Mouse (Mus musculus): Measurements from ENCODE around the gene Yod1.

Yod1 gene

DNA sequence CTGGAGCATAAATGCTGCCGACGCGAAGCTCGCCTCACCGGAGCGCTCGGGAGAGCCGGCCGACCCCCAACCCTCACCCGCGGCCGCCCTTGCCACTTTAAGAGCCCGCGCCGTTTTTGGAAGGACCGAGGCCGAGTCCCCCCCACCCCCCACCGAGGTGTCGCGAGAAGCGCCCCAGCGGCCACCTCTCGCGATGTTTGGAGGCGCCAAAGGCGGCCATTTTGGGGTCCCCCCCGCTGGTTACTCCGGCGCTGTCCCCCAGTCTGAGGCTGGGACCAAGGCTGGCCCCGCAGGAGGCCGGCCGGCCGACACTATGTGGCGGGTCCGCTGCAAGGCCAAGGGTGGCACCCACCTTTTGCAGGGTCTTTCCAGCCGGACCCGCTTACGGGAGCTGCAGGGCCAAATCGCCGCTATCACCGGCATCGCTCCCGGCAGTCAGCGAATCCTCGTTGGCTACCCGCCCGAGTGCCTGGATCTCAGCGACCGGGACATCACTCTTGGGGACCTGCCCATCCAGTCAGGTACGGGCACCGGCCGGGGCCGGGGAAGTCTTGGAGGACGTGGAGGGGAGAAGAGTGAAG is at the start of gene Yod1:
Gene Yod1 (plus strand): TSS at position 37 of the 581 bp plus-strand sequence.
- DNase-seq, result peak; percentile 90

DNA sequence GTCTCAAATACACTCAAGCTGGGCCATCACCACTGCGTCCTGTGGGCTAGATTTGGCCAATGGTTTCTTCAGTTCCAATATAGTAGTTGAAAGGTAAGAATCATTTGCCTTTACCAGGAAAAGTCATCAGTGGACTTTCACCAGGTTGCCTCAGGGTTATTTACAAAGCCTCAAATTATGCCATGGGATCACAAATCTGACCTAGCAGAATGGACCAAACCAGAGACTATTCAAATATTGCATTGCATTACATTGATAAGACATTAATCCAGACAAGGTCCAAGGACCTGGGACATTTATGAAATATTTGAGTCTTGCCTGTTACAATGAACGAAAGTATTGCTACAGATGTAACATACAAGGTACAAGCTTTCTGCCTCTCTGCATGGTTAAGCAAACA is 38.6 kb upstream of the Yod1 start:
- no peak for DNase-seq

DNA sequence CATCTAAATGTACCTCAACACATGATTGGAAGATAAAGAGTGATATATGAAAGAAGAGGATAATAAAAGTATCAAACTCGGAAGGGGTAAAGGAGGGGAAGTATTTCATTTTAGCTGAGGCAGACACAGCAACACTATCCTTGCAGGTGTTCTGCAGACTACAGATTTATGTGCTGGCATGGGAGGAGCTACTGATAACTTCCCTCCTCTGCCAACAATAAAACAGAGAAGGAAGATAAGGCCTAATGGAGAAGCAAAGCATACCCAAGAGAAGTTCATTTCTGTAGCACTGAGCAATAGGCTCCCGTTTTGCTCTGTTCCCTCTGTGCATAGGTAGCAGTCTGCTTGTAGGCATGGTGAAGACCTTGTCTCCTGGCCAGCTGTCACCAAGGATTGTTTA is 36.1 kb upstream of the Yod1 start:
- no peak for DNase-seq

DNA sequence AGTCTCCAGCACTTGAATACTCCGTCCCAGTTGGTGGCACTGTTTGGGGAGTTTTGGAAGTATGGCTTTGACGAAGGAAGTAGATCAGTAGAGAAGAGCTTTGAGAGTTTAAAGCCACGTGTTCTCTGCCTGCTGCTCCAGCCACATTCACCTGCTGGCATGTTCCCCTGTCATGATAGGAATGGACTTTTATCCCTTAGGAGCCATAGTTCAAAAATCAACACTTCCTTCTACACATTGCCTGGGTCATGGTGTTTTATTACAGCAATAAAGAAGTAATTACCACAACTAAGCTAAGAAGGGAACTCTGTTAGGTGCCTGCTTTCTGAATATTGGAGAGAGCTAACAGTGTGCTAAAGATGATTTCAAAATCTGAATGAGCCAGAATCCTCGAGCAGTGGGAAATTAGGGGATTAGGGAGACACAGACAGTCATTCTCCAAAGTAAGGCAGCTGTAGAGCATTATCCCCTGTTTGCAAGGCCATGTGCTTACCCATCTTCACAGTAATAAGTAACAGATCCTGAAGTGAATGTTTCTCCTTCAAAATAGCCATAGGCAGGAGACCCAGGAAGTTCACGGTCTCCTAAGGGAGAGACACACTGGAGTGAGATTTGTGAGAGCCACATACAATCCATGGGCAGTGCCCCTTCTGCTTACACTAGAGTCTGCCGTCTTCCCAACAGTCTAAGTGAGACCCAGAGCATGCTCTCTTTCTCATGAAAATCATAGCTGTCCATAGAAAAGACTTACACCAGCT is 35.3 kb upstream of the Yod1 start:
- DNase-seq, result no peak

DNA sequence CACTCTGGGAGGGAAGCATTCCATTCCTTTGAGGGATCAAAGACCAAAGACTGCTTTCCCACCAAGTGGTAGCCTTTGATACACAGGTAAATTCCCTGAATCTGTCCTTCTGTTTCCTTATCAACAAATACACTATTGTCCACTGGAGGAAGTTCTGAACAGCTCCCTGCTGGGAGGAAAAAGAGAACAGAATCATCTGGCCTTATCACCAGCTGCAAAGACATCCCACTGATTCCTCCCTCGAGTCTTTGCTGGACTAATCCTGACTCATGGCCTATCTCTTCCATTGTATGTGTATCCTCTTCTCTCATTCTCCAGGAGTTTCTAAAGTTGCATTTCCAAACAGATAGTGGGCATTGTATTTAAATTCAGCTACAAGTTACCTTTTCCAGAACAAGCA is 33.2 kb upstream of the Yod1 start:
- no peak for DNase-seq

DNA sequence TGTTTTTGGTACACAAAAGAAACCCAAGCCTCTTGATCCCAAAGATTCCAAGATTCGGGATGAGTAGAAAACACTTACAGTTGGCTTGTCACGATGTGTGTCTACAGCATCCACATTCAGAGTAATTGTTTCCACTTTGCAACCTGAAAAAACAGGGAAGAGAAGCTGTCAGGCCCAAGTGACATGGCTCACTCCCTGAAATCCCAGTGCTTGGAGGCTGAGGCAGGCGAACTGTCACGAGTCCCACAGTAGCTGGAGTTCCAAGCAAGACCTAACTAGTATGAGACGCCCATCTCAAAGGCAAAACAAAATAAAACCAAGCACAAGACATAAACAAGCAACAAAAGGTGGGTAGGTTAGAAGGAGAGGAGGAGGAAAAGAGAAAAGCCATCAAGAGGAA is 18.5 kb upstream of the Yod1 start:
- no peak for DNase-seq

DNA sequence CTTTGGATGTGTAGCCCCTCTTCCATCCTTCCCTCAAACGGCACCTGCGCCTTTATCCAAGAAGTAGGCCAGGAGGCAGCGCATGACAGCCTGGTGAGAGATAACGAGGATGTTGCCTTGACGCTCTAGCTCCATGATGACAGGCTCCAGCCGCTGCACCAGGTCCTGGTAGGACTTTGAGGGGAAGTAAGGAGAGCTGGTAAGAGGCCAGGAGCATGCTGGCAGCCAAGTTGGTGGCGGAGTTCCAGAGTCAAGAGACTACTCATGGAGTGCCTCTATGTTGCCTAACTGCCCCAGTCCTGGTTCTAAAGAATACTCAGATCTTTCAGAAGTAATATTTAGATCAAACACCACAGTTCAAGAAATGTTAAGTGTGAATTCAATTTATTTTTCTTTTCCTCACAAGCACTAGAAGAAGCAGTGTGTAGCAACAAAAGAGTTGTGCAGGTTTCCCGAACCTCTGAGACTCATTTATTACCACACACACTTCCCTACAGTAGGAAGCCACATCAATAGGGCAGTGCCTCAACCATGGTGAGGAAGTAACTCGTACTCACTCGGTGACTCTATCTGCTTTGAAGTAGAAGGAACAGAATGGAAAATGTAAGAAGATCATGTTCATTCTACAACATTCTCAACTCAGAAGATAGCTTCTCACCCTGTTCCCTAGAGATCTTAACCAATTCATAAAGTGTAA is 17.0 kb upstream of the Yod1 start:
- DNase-seq, result peak; percentile 51

DNA sequence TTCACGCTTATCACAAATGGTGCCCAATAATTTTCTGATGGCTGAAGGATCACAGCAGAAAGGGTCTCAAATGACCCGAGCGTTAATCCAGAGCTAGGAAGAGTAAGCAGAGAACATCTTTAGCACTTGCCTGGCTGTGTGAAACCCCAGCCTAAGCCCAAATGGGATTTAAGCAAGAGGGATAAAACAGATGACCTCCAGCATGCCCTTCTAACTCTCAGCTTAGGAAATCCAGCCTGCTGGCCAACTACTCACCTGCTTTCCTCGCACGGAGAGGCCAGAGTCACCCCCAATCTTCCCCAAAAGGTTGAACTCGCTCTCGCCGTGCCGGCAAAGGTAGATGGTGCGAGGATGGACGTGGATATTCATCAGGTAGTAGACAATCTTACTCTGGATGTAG is 15.2 kb upstream of the Yod1 start:
- no peak for DNase-seq

DNA sequence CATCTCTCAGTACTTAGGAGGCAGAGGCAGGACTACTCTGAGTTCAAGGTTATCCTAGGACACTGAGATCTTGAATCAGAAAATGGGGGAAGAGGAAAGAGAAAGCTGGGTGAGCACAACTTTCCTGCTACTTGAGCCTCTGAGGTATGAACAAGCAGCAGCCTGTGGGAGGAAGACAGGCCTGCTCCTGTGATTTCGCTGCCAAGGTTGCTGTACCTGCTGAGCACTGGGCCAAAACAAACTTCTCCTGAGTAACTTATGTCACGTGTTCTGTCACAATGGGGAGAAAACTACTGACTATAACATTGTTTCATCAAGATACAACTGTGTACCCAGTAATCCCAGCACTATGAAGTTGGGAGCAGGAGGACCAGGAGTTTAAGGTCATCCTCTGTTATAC is 13.5 kb upstream of the Yod1 start:
- DNase-seq, result no peak

DNA sequence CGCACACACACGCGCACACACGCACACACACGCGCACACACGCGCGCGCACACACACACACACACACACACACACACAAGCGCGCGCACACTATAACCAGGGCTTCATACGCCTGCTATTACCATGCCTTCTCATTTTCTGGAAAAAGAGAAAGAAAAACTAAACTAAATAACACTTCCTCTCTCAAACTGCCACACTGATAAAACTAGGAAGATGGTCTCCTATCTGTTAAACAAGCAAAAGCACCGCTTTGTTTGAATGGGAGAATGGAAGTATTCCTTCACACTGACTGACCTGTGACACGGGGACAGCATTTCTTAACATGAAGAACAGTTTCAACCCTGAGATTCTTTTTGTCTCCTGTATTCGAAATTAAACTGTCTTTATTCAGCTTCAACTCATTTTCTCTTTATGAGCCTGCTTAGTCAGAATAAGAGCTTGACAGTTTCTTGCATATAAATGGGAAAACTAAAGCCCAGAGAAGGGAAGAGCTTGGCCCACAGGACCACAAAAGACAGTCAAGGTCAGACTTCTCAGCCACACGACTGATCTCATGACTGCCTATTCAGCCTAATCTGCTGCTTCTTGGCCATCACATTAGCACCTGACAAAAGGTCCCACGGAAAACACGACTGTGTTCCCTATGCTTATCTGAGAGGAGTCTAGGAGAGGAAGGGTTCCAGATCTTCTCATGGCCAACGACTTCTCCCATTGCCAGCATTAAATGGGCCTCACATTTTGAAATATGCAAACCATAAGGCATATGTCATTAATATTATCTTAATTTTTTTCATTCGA is 6.6 kb upstream of the Yod1 start:
- no peak for DNase-seq

DNA sequence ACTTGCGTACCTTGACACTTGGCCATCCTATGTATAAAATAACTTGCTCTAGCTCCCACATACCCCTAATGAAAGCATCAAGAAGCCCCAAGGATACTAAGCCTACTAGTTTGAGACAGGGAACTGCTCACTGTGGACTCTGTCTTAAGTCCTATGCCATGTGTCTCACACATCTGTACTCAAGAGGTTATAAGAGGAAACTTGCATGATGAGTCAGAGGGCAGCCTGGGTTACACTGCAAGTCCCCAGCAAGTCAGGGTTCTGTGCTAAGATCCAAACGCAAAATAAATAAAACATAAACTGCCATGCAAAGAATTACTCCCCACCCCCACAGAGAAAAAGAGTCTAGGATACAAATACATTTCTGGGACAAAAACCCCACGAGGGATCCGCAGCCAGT is 3.1 kb upstream of the Yod1 start:
- no peak for DNase-seq

DNA sequence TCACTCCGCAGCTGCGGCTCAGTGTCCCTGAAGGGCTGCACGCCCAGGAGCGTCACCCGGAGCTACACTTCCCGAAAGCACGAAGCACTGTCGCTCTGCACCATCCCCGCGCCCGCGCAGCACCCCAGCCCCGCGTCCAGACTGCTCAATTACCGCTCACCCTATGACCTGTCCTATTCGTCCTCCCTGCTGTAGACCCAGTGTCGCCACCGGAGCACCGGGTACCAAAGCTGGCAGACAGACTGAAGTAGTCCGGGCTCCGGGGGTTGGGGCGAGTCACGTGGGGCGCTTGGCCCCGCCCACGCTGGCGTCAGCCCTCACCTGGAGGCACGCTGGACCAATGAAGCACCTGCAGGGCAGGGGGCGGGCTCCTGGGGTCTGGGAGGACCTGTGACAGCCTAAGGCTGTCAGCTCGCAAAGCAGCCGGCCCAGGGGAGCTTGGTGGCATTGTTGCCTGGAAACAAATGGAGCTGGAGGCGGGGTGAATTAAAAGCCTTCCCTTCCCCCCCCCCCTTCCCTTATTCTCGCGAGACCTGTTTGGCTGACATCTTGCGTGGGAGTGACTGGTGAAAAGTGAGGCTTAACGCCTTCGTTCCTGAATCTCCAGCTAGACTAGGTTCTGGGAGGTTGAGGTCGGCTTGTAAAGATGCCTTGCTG is 1.4 kb upstream of the Yod1 start, which contains the start of gene Gm29427:
Gene Gm29427 (minus strand): TSS at position 239 of the 657 bp plus-strand sequence.
- peak; percentile 99 for DNase-seq

DNA sequence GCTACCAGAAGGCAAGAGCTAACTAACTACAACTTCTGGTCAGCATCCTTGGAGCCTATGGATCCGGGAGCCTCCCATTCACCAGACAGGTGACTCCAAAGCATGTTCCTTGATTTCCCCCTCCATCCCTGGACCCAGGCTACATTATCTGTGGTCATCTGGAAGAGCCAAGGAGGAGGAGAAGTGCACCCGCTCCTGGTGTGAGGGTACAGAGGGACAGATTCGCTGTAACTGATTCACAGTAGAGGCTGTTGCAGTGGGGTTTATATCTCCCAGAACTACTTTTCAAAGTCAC is 962 bp upstream of the Yod1 start:
- no peak for DNase-seq

DNA sequence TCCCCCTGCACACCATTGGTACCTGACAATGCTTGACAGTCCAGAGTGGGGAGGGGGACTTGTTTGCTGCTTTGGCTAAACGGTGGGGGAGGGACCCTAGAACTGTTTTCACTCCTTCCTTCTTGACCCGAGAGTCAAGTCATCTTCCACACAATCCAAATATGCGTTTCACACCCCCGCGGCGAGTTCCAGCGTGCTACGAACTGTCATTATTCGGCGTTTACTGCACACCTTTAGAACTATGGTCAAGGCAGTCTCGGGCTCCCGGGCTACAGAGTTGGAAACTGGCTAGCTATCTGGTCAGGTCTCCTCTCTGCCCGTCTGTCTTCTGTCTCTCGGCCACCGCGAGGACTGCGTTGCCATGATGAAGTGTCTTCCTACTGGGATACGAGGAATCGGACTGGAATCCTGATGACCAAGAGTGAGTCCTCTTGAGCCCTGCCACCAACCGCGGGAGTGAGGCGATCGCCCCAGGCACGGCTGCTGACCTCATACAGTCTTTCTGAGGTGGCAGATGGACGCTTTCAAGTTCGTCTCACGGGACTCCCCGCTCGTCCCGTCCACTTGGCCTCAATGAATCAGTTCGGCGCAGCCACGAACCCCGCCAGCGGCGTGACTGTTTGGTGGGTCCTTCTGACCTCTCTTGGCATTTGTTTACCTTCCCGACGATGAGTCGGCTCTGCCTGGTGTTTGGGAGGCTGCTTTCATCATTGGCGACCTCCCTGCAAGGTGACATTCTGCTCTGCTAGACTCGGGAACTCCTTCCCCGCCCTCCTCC is 425 bp upstream of the Yod1 start:
- no peak for DNase-seq

DNA sequence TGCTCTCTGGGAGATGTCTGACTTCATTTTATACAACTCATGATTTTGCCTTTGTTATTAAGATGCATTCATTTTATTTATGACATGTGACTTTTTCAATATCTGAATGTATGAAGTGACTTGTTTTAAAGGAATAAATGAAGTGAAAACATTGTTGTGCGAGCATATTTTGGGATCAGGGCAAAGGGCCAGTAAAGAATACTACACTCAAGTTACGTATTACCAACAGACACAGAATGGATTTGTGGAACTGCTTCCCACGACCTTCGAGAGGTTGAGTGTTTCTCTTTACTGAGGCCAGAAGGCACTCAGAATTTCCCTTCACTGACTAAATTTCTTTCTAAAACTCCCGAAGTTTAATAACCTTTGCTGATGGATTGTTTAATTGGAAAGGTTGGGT is 7.1 kb downstream of the Yod1 start:
- no peak for DNase-seq

DNA sequence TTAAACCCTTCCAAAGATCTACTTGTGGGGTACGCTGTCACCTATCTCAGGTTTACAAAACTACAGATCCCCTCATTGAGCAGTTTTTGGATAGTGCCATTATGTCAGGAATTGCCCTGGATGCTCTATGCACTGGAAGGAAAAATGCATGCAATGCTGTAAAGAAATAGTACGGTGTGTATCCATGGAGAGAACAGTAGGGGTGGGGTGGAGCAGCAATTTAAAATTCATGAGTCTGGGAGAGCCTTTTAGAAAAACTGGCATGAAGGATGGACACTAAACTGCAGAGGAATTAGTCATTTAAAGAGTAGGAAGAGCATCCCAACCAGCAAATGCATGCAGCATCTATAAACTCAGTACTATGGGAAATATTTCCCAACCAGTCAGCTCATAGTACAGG is 9.3 kb downstream of the Yod1 start:
- no peak for DNase-seq

DNA sequence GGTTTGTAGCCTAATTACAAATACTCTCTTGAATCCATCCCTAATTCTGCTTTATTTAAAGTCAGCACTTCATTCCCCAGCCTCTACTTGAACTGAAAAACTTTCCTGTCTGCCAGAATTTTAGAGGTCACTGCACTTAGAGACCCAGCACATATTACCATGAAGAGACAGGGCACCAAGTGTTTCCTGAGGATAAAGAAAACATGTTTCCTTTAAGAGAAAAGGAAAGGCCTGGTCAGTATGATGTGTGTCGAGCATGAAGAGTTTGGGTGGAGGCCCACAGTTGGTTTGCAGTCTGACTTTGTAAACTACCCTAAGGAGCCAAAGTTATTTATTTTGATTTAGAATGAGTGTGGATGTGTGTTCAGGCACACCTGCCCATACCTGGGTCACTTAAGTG is 10.9 kb downstream of the Yod1 start:
- no peak for DNase-seq

DNA sequence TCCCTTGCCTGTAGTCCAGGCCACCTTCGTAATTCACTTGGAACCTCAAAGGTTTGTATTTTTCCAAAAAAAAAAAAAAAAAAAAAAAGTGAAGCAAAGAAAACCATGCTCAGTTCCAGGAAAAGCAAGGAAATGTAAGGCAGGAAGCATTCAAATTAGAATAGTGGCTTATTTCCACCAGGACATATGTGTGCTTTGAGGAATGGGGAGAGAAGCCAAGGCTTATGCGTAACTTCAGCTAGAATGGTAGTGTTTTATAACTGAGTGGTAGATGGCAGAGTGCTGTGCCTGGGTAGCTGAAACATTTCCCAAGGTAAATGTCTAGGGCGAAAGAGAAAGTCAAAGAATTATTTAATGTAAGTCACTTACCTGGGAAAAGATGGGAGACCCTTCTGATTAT is 11.6 kb downstream of the Yod1 start:
- DNase-seq, result no peak

DNA sequence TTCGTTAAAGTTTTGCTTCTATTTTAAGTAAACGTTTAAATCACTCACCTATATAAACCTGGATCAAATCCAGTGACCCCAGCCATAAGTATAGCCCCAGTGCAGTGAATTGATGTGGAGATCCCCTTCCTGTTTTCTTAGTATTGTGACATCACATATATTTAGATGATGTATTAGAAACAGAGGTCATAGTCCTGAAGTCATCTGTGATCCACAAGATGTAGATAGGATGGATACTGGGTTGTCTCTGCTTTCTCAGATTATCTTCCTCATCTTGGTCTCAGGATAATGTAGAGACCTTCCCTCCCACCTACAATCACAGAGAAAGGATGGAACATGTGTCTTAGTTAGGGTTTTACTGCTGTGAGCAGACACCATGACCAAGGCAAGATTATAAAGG is 12.0 kb downstream of the Yod1 start, which contains the start of gene Pfkfb2:
Gene Pfkfb2 (minus strand): TSS at position 101 of the 400 bp plus-strand sequence.
- DNase-seq, result no peak

DNA sequence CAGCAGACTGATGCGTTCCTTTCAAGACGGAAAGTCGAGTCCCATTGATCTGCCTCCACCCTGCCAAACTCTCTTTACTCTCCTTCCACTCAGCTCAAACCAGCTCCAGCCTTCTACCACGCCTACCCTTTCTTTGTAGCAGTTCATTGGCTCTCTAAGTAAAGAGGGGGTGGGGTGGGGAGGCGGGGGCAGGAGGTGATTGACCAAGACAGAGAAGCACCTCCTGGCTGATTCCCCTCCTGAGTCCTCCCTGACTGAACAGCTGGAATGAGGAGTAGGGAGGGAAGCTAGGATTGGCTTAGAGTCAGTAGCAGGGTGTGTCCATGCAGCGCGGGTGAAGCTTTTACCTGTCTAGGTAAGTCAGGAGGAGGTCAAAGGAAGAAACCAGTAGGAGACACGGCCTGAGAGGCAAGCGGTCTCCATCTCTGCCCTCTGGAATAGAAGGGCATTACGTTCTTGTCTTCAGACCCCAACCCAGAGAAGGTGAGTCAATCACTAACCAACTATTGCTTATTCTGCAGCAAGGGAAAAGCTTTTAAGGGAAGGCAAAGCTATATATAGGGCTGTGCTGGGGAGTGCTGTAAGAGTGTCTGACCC is 14.7 kb downstream of the Yod1 start, which contains the start of gene AA986860:
Gene AA986860 (plus strand): TSS at position 236 of the 597 bp plus-strand sequence.
- DNase-seq, result no peak
